Comparison of ENCODE assay signal across 13 mouse cellular contexts in genomic region chr9:22640683-22641431, GRCm38 (mm10).
A peak's percentile ranks its signal among the peaks of the same experiment; 100 is the strongest.
DNase-seq lines count a peak whose midpoint lies in the region; ATAC-seq lines count a peak whose summit lies in the region.
"Had no signal": no experiment of that assay in that cellular context is flagged by ENCODE, and none has a peak within 500 bp of the region (broad histone marks: within the 10 kb centered on the region; RNA-seq: fewer than 3 reads in every experiment).

No protein-coding gene starts in this region.

- no peak for DNase-seq in kidney, postnatal 25 days
- DNase-seq in thymus, postnatal 0 days (ENCODE audit: low spot score) = peak; percentile 29
- no peak for DNase-seq in thymus, adult 18-20 months
- no peak for DNase-seq in right cerebral cortex, postnatal 25 days
- DNase-seq in adrenal gland, postnatal 25 days = no peak
- DNase-seq: cerebellum, adult 11 months; liver, embryonic 13.5 days had no signal

- peaks cover 16% of the 10 kb centered on the region; the same call in 1 of the 2 replicates for H3K4me1 ChIP-seq in kidney, embryonic 16.5 days (ENCODE audit: insufficient read depth, low read length)
- H3K4me1 ChIP-seq in midbrain, embryonic 13.5 days (replicated peaks) = 0 out of 2 replicates have a peak, but pooled peaks cover 3% of the 10 kb centered on the region

- no peaks in the 10 kb centered on the region for H3K36me3 ChIP-seq in kidney, embryonic 16.5 days (ENCODE audit: insufficient read depth, low read length)
- no peaks in the 10 kb centered on the region for H3K36me3 ChIP-seq in midbrain, embryonic 13.5 days
- H3K36me3 ChIP-seq: hindbrain, embryonic 15.5 days; liver, embryonic 13.5 days had no signal

- H3K27me3 ChIP-seq in kidney, embryonic 16.5 days (ENCODE audit: insufficient read depth, low read length) = no peaks in the 10 kb centered on the region
- H3K27me3 ChIP-seq in midbrain, embryonic 13.5 days = no peaks in the 10 kb centered on the region
- H3K27me3 ChIP-seq: hindbrain, embryonic 15.5 days; liver, embryonic 13.5 days had no signal

- H3K4me2 ChIP-seq in kidney, embryonic 16.5 days (replicated peaks; ENCODE audit: low read depth, low read length) = peak overlapping the region; percentile 15; the same call in 1 of the 2 replicates
- H3K4me2 ChIP-seq in midbrain, embryonic 13.5 days (replicated peaks) = no peak overlapping the region
- H3K4me2 ChIP-seq: hindbrain, embryonic 15.5 days; liver, embryonic 13.5 days had no signal

- peak overlapping the region; percentile 50; the same call in 1 of the 2 replicates for H3K27ac ChIP-seq in kidney, embryonic 16.5 days (ENCODE audit: low read length)
- H3K27ac ChIP-seq in midbrain, embryonic 13.5 days = no peak overlapping the region
- H3K27ac ChIP-seq: hindbrain, embryonic 15.5 days; liver, embryonic 13.5 days had no signal

- 0 out of 2 replicates have a peak overlapping the region, but pooled peaks have one; percentile 26 for H3K9ac ChIP-seq in kidney, embryonic 16.5 days (replicated peaks; ENCODE audit: low read length)
- H3K9ac ChIP-seq in midbrain, embryonic 13.5 days (replicated peaks) = no peak overlapping the region
- H3K9ac ChIP-seq: hindbrain, embryonic 15.5 days; liver, embryonic 13.5 days had no signal

- 19% methylated on average over 13 of the region's 13 CpGs for WGBS in kidney, embryonic 16.5 days
- 74% methylated on average over 13 of the region's 13 CpGs for WGBS in midbrain, embryonic 13.5 days

- no peaks in the 10 kb centered on the region for H3K9me3 ChIP-seq in kidney, embryonic 16.5 days (ENCODE audit: low read length)
- H3K9me3 ChIP-seq in midbrain, embryonic 13.5 days = no peaks in the 10 kb centered on the region
- H3K9me3 ChIP-seq: hindbrain, embryonic 15.5 days; liver, embryonic 13.5 days had no signal

- H3K4me3 ChIP-seq in kidney, embryonic 16.5 days (ENCODE audit: low read length) = no peak overlapping the region
- no peak overlapping the region for H3K4me3 ChIP-seq in midbrain, embryonic 13.5 days (replicated peaks)
- H3K4me3 ChIP-seq: hindbrain, embryonic 15.5 days; liver, embryonic 13.5 days; myocyte had no signal

- ATAC-seq in kidney, embryonic 16.5 days (ENCODE audit: low FRiP score, low TSS enrichment) = no peak
- ATAC-seq in inflammation-experienced regulatory T-cells, adult 6 months = peak; percentile 61
- ATAC-seq in midbrain, embryonic 13.5 days = no peak
- ATAC-seq: forebrain, embryonic 16.5 days had no signal
